Mouse (Mus musculus) spleen, adult 2 months (tissue): ENCODE measurements around the gene Best3.

Source experiments
- CTCF ChIP-seq: fragments of 200-500 bp; IDR thresholded peaks from 2 replicates; pipeline ENCODE4 v1.5.1; 2011; ENCODE audit warnings: mild to moderate bottlenecking, inconsistent platforms; ENCODE audit not compliant: insufficient read depth, insufficient read length, insufficient replicate concordance; ENCODE audit errors: extremely low read depth
- POLR2A ChIP-seq: fragments of 200-500 bp; IDR thresholded peaks from 2 replicates; pipeline ENCODE4 v1.6.1; 2011; ENCODE audit warnings: low read depth, low read length, inconsistent platforms

DNA sequence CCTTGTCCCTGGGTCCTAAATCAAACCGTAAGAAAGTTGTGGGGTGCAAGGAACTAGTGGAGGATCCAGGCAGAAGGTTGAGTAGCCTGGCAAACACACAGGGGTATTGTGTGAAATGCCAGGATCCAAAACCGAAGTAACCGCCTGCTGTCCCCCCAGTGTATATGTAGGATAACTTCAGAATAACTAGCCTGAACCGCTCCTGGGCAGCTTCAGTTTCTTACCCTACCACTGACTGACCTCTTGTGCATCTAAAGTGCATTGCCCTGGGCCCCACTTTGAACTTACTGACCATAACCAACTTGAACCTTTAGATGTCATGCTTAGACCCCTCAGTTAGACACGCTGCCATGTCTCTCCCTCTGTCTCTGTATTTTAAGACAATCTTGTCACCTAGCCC is 9.0 kb downstream of the Best3 start:
- no peak for TF ChIP-seq POLR2A
- no peak for TF ChIP-seq CTCF
